In genomic region chr2:173468136-173468535, GRCm38 (mm10) we compare ENCODE assay signal across 29 mouse cellular contexts. TPM values are rescaled to one million over a fixed set of nuclear protein-coding genes. Genes with fewer than 3 reads are reported as not detected.
DNase-seq lines count a peak whose midpoint lies in the region; ATAC-seq and TF ChIP-seq lines count a peak whose summit lies in the region.
"Had no signal": no experiment of that assay in that cellular context is flagged by ENCODE, and none has a peak within 500 bp of the region (broad histone marks: within the 10 kb centered on the region; RNA-seq: fewer than 3 reads in every experiment).

No protein-coding gene starts in this region.

- 87% methylated on average over 3 of the region's 3 CpGs for WGBS in forebrain, embryonic 11.5 days
- 86% methylated on average over 3 of the region's 3 CpGs for WGBS in forebrain, postnatal 0 days
- WGBS in kidney, embryonic 16.5 days = 83% methylated on average over 3 of the region's 3 CpGs

- peak; percentile 33 for DNase-seq in forebrain, embryonic 11.5 days (ENCODE audit: low spot score)
- no peak for DNase-seq in forebrain, postnatal 0 days
- DNase-seq in kidney, adult 18-20 months = no peak
- peak; percentile 11 to 58 for DNase-seq in spleen, postnatal 4 days (ENCODE audit: low spot score in 2 of 2)
- DNase-seq in spleen, adult 18-20 months = no peak
- no peak for DNase-seq in adrenal gland, postnatal 14 days
- DNase-seq: adrenal gland, adult 8-10 months; B cell, adult 2 months; cerebellum, adult 11 months; cerebellum, adult 8-10 months; cerebellum, postnatal 14 days; embryo, embryonic 11 days; gastrocnemius, postnatal 14 days had no signal

- ATAC-seq in forebrain, embryonic 11.5 days (replicated peaks; ENCODE audit: low FRiP score) = no peak
- no peak for ATAC-seq in forebrain, postnatal 0 days
- ATAC-seq in kidney, embryonic 16.5 days (ENCODE audit: low FRiP score, low TSS enrichment) = 0 out of 2 replicates have a peak, but pooled peaks have one; percentile 51
- ATAC-seq: CD4-positive, CD25-positive, alpha-beta regulatory T cell, adult 4 months; forebrain, embryonic 16.5 days; hindbrain, postnatal 0 days had no signal

- H3K4me3 ChIP-seq in forebrain, embryonic 11.5 days (ENCODE audit: low read depth, low read length) = no peak overlapping the region
- H3K4me3 ChIP-seq in forebrain, postnatal 0 days (ENCODE audit: low read depth, low read length) = no peak overlapping the region
- no peak overlapping the region for H3K4me3 ChIP-seq in kidney, embryonic 16.5 days (ENCODE audit: low read length)
- H3K4me3 ChIP-seq: embryonic facial prominence, embryonic 12.5 days; forebrain, embryonic 12.5 days; heart, embryonic 13.5 days; hindbrain, embryonic 13.5 days had no signal

- H3K27me3 ChIP-seq in forebrain, embryonic 11.5 days (ENCODE audit: control insufficient read depth, insufficient read depth, low read length) = no peaks in the 10 kb centered on the region
- H3K27me3 ChIP-seq in forebrain, postnatal 0 days (ENCODE audit: insufficient read depth, low read length) = no peaks in the 10 kb centered on the region
- H3K27me3 ChIP-seq in kidney, embryonic 16.5 days (ENCODE audit: insufficient read depth, low read length) = no peaks in the 10 kb centered on the region
- H3K27me3 ChIP-seq: embryonic facial prominence, embryonic 12.5 days; forebrain, embryonic 12.5 days; heart, embryonic 13.5 days; hindbrain, embryonic 13.5 days had no signal

- H3K9me3 ChIP-seq in forebrain, embryonic 11.5 days (ENCODE audit: control insufficient read depth, low read length) = no peaks in the 10 kb centered on the region
- no peaks in the 10 kb centered on the region for H3K9me3 ChIP-seq in forebrain, postnatal 0 days (ENCODE audit: low read length)
- H3K9me3 ChIP-seq in kidney, embryonic 16.5 days (ENCODE audit: low read length) = no peaks in the 10 kb centered on the region
- H3K9me3 ChIP-seq: embryonic facial prominence, embryonic 12.5 days; forebrain, embryonic 12.5 days; heart, embryonic 13.5 days; hindbrain, embryonic 13.5 days had no signal

- TF ChIP-seq CTCF in forebrain, postnatal 0 days (IDR thresholded peaks at IDR 0.05; ENCODE audit: low read depth) = no peak

- no peak overlapping the region for H3K9ac ChIP-seq in forebrain, embryonic 11.5 days (ENCODE audit: low read length)
- H3K9ac ChIP-seq in forebrain, postnatal 0 days = no peak overlapping the region
- no peak overlapping the region for H3K9ac ChIP-seq in kidney, embryonic 16.5 days (replicated peaks; ENCODE audit: low read length)
- H3K9ac ChIP-seq: embryonic facial prominence, embryonic 12.5 days; forebrain, embryonic 12.5 days; heart, embryonic 13.5 days; hindbrain, embryonic 13.5 days had no signal

- no peaks in the 10 kb centered on the region for H3K36me3 ChIP-seq in forebrain, embryonic 11.5 days (ENCODE audit: control insufficient read depth, insufficient read depth, low read length)
- no peaks in the 10 kb centered on the region for H3K36me3 ChIP-seq in forebrain, postnatal 0 days (ENCODE audit: insufficient read depth)
- no peaks in the 10 kb centered on the region for H3K36me3 ChIP-seq in kidney, embryonic 16.5 days (ENCODE audit: insufficient read depth, low read length)
- H3K36me3 ChIP-seq: embryonic facial prominence, embryonic 12.5 days; forebrain, embryonic 12.5 days; G1E; heart, embryonic 13.5 days; hindbrain, embryonic 13.5 days had no signal

- no peak overlapping the region for H3K27ac ChIP-seq in forebrain, embryonic 11.5 days (ENCODE audit: low read depth, low read length)
- no peak overlapping the region for H3K27ac ChIP-seq in forebrain, postnatal 0 days (ENCODE audit: low read depth, low read length)
- H3K27ac ChIP-seq in kidney, embryonic 16.5 days (ENCODE audit: low read length) = no peak overlapping the region
- H3K27ac ChIP-seq: embryonic facial prominence, embryonic 12.5 days; forebrain, embryonic 12.5 days; heart, embryonic 13.5 days; hindbrain, embryonic 13.5 days; hindbrain, postnatal 0 days had no signal

- H3K4me2 ChIP-seq in forebrain, embryonic 11.5 days (ENCODE audit: low read depth, low read length, severe bottlenecking) = no peak overlapping the region
- no peak overlapping the region for H3K4me2 ChIP-seq in forebrain, postnatal 0 days (ENCODE audit: low read depth)
- no peak overlapping the region for H3K4me2 ChIP-seq in kidney, embryonic 16.5 days (replicated peaks; ENCODE audit: low read depth, low read length)
- H3K4me2 ChIP-seq: embryonic facial prominence, embryonic 12.5 days; forebrain, embryonic 12.5 days; heart, embryonic 13.5 days; hindbrain, embryonic 13.5 days had no signal

- no peaks in the 10 kb centered on the region for H3K4me1 ChIP-seq in forebrain, embryonic 11.5 days (replicated peaks; ENCODE audit: control insufficient read depth, insufficient read depth, low read length)
- no peaks in the 10 kb centered on the region for H3K4me1 ChIP-seq in forebrain, postnatal 0 days (ENCODE audit: insufficient read depth)
- H3K4me1 ChIP-seq in kidney, embryonic 16.5 days (ENCODE audit: insufficient read depth, low read length) = no peaks in the 10 kb centered on the region
- H3K4me1 ChIP-seq: embryonic facial prominence, embryonic 12.5 days; forebrain, embryonic 12.5 days; heart, embryonic 13.5 days; hindbrain, embryonic 13.5 days had no signal

RNA-seq across cellular contexts. Expression of gene 1700021F07Rik, which starts 54.2 kb away (rescaled TPM):
- polyA plus RNA-seq in forebrain, embryonic 11.5 days (2014; fragmentation: Nextera tagmentation; extraction: Ambion mirVana) = not detected in 2 replicates
- not detected in 2 replicates for total RNA-seq in forebrain, postnatal 0 days (2014; rRNA removed)
- polyA plus RNA-seq in forebrain, postnatal 0 days (2015; fragmentation: Nextera tagmentation; extraction: Ambion mirVana) = not detected in 2 replicates
- not detected in 2 replicates for polyA plus RNA-seq in kidney, embryonic 16.5 days (2015; fragmentation: Nextera tagmentation; extraction: Ambion mirVana)
- not detected in 2 replicates for total RNA-seq in adrenal gland, postnatal 14 days (2021)
- total RNA-seq: adrenal gland, adult 8-10 months; adrenal gland, postnatal 4 days; common myeloid progenitor, adult 5-6 weeks; G1E; gastrocnemius, adult 18-20 months; gastrocnemius, postnatal 14 days; heart, adult 8-10 months; hematopoietic stem cell, adult 5-6 weeks; hindbrain, postnatal 0 days had no signal
- polyA plus RNA-seq: brain, embryonic 14.5 days; CD4-positive, CD25-positive, alpha-beta regulatory T cell, adult 4 months; embryonic facial prominence, embryonic 12.5 days; forebrain, embryonic 12.5 days; forebrain, embryonic 16.5 days; G1E; heart, embryonic 13.5 days; heart, postnatal 0 days; hindbrain, embryonic 13.5 days; hindbrain, postnatal 0 days had no signal

Comparison
In these comparisons a context has a peak if more than half of its experiments do, and no peak if none do; other contexts are left out.
1. DNase-seq: peak in forebrain, embryonic 11.5 days (single experiment) and spleen, postnatal 4 days (2 of 2); none in forebrain, postnatal 0 days (single experiment), kidney, adult 18-20 months (single experiment), spleen, adult 18-20 months (0 of 2) and adrenal gland, postnatal 14 days (single experiment).